In the genomic region with DNA sequence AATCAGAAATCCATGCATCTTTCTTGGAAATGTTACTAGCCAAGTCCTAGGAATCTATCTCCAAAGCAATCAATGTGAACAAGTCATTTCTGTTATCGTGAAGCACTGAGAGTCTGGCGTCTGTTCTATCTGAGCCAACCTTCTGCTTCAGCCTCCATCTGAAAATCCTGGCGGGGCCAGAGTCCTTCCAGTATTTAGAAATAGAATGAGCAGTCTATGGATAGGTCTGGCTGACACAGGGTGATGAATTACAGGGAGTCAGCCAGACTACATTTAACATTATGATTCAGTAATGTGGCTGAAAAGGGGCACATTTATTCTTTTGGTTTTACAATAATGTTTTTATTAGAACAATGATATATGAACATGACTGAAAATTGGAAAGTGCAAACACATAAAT, we compare ENCODE assay signal across 29 mouse cellular contexts. TPM values are rescaled to one million over a fixed set of nuclear protein-coding genes. Genes with fewer than 3 reads are reported as not detected.
DNase-seq lines count a peak whose midpoint lies in the region; ATAC-seq and TF ChIP-seq lines count a peak whose summit lies in the region.
"Had no signal": no experiment of that assay in that cellular context is flagged by ENCODE, and none has a peak within 500 bp of the region (broad histone marks: within the 10 kb centered on the region; RNA-seq: fewer than 3 reads in every experiment).

No protein-coding gene starts in this region.

- no peaks in the 10 kb centered on the region for H3K36me3 ChIP-seq in forebrain, postnatal 0 days (ENCODE audit: insufficient read depth)
- H3K36me3 ChIP-seq in forebrain, embryonic 10.5 days (replicated peaks), result no peaks in the 10 kb centered on the region
- no peaks in the 10 kb centered on the region for H3K36me3 ChIP-seq in hindbrain, postnatal 0 days (ENCODE audit: insufficient read depth, low read length)
- H3K36me3 ChIP-seq in kidney, embryonic 15.5 days, result no peaks in the 10 kb centered on the region
- H3K36me3 ChIP-seq: embryonic facial prominence, embryonic 10.5 days; embryonic facial prominence, embryonic 15.5 days; forebrain, embryonic 15.5 days; G1E; heart, embryonic 13.5 days; liver, embryonic 13.5 days; neural tube, embryonic 15.5 days had no signal

- no peaks in the 10 kb centered on the region for H3K27me3 ChIP-seq in forebrain, postnatal 0 days (ENCODE audit: insufficient read depth, low read length)
- no peaks in the 10 kb centered on the region for H3K27me3 ChIP-seq in forebrain, embryonic 10.5 days (ENCODE audit: poor library complexity, severe bottlenecking)
- no peaks in the 10 kb centered on the region for H3K27me3 ChIP-seq in hindbrain, postnatal 0 days (ENCODE audit: insufficient read depth, low read length)
- H3K27me3 ChIP-seq in kidney, embryonic 15.5 days, result no peaks in the 10 kb centered on the region
- H3K27me3 ChIP-seq: embryonic facial prominence, embryonic 15.5 days; forebrain, embryonic 15.5 days; heart, embryonic 13.5 days; liver, embryonic 13.5 days; neural tube, embryonic 15.5 days had no signal

- DNase-seq in adrenal gland, adult 2 months, result peak; percentile 51
- DNase-seq in adrenal gland, adult 18-20 months (ENCODE audit: low spot score in 2 of 2), result no peak
- DNase-seq in forebrain, postnatal 0 days, result peak; percentile 32
- no peak for DNase-seq in forebrain, embryonic 10.5 days (ENCODE audit: extremely low spot score, low spot score)
- DNase-seq in NIH3T3 (ENCODE audit: low read depth), result peak; percentile 81
- DNase-seq in fibroblast of lung, adult 2 months (ENCODE audit: low read depth), result peak; percentile 6
- DNase-seq in hindbrain, postnatal 0 days (ENCODE audit: low spot score), result no peak
- DNase-seq: cerebellum, adult 11 months; cerebellum, adult 9-11 months; heart, postnatal 10 days; kidney, adult 11 months; left cerebral cortex, postnatal 4 days; liver, embryonic 13.5 days; lung, adult 18-20 months; midbrain, embryonic 14.5 days; right cerebral cortex, postnatal 4 days; thymus, adult 2 months; thymus, postnatal 36 days had no signal

- H3K4me1 ChIP-seq in forebrain, postnatal 0 days (ENCODE audit: insufficient read depth), result no peaks in the 10 kb centered on the region
- H3K4me1 ChIP-seq in forebrain, embryonic 10.5 days, result no peaks in the 10 kb centered on the region
- H3K4me1 ChIP-seq in hindbrain, postnatal 0 days (ENCODE audit: insufficient read depth, low read length), result no peaks in the 10 kb centered on the region
- H3K4me1 ChIP-seq in kidney, embryonic 15.5 days, result no peaks in the 10 kb centered on the region
- H3K4me1 ChIP-seq: embryonic facial prominence, embryonic 10.5 days; embryonic facial prominence, embryonic 15.5 days; forebrain, embryonic 15.5 days; liver, embryonic 13.5 days; neural tube, embryonic 15.5 days had no signal

- no peaks in the 10 kb centered on the region for H3K9me3 ChIP-seq in forebrain, postnatal 0 days (ENCODE audit: low read length)
- H3K9me3 ChIP-seq in forebrain, embryonic 10.5 days, result no peaks in the 10 kb centered on the region
- H3K9me3 ChIP-seq in hindbrain, postnatal 0 days (ENCODE audit: low read length), result no peaks in the 10 kb centered on the region
- H3K9me3 ChIP-seq in kidney, embryonic 15.5 days (replicated peaks), result no peaks in the 10 kb centered on the region
- H3K9me3 ChIP-seq: embryonic facial prominence, embryonic 10.5 days; embryonic facial prominence, embryonic 15.5 days; forebrain, embryonic 15.5 days; G1E; heart, embryonic 13.5 days; liver, embryonic 13.5 days; neural tube, embryonic 15.5 days had no signal

- H3K4me3 ChIP-seq in forebrain, postnatal 0 days (ENCODE audit: low read depth, low read length), result no peak overlapping the region
- no peak overlapping the region for H3K4me3 ChIP-seq in forebrain, embryonic 10.5 days
- H3K4me3 ChIP-seq in hindbrain, postnatal 0 days (ENCODE audit: low read length), result no peak overlapping the region
- no peak overlapping the region for H3K4me3 ChIP-seq in kidney, embryonic 15.5 days (replicated peaks)
- H3K4me3 ChIP-seq: embryonic facial prominence, embryonic 10.5 days; embryonic facial prominence, embryonic 15.5 days; forebrain, embryonic 15.5 days; heart, embryonic 13.5 days; liver, embryonic 13.5 days; neural tube, embryonic 15.5 days had no signal

- peak; percentile 76 for ATAC-seq in forebrain, postnatal 0 days
- no peak for ATAC-seq in hindbrain, postnatal 0 days
- no peak for ATAC-seq in kidney, embryonic 15.5 days (replicated peaks; ENCODE audit: low FRiP score)
- ATAC-seq: forebrain, embryonic 15.5 days; inflammation-experienced regulatory T-cells, adult 6 months; lung, postnatal 0 days had no signal

- no peak overlapping the region for H3K9ac ChIP-seq in forebrain, postnatal 0 days
- H3K9ac ChIP-seq in hindbrain, postnatal 0 days (replicated peaks; ENCODE audit: low read length), result no peak overlapping the region
- H3K9ac ChIP-seq in kidney, embryonic 15.5 days, result no peak overlapping the region
- H3K9ac ChIP-seq: embryonic facial prominence, embryonic 15.5 days; forebrain, embryonic 15.5 days; heart, embryonic 13.5 days; hindbrain, embryonic 14.5 days; liver, embryonic 13.5 days; neural tube, embryonic 15.5 days had no signal

- no peak overlapping the region for H3K4me2 ChIP-seq in forebrain, postnatal 0 days (ENCODE audit: low read depth)
- H3K4me2 ChIP-seq in hindbrain, postnatal 0 days (ENCODE audit: low read depth, low read length), result no peak overlapping the region
- H3K4me2 ChIP-seq in kidney, embryonic 15.5 days, result no peak overlapping the region
- H3K4me2 ChIP-seq: embryonic facial prominence, embryonic 15.5 days; forebrain, embryonic 15.5 days; heart, embryonic 13.5 days; hindbrain, embryonic 14.5 days; liver, embryonic 13.5 days; neural tube, embryonic 15.5 days had no signal

- 64% methylated on average over 3 of the region's 3 CpGs for WGBS in forebrain, postnatal 0 days
- whole genome bisulfite sequencing in forebrain, embryonic 10.5 days, result 82% methylated on average over 3 of the region's 3 CpGs
- 66% methylated on average over 3 of the region's 3 CpGs for WGBS in hindbrain, postnatal 0 days
- WGBS in kidney, embryonic 15.5 days, result 50% methylated on average over 3 of the region's 3 CpGs

- no peak overlapping the region for H3K27ac ChIP-seq in forebrain, postnatal 0 days (ENCODE audit: low read depth, low read length)
- no peak overlapping the region for H3K27ac ChIP-seq in forebrain, embryonic 10.5 days
- no peak overlapping the region for H3K27ac ChIP-seq in hindbrain, postnatal 0 days
- no peak overlapping the region for H3K27ac ChIP-seq in kidney, embryonic 15.5 days
- H3K27ac ChIP-seq: embryonic facial prominence, embryonic 10.5 days; embryonic facial prominence, embryonic 15.5 days; forebrain, embryonic 15.5 days; heart, embryonic 13.5 days; hindbrain, embryonic 14.5 days; liver, embryonic 13.5 days; macrophage; neural tube, embryonic 15.5 days had no signal

- no peak for TF ChIP-seq CTCF in forebrain, postnatal 0 days (IDR thresholded peaks at IDR 0.05; ENCODE audit: low read depth)
- no peak for TF ChIP-seq CTCF in hindbrain, postnatal 0 days (IDR thresholded peaks at IDR 0.05; ENCODE audit: low read depth)

RNA-seq across cellular contexts. Expression of gene Sgms1, which starts 29.6 kb away (rescaled TPM):
- 10 to 100 TPM; 71.4 to 73.5 TPM for total RNA-seq in adrenal gland, adult 2 months (2021)
- 13.3 and 16.8 TPM in 2 replicates for polyA plus RNA-seq in adrenal gland, adult 2 months (2012; rRNA removed)
- total RNA-seq in adrenal gland, adult 18-20 months (2021), result 10 to 100 TPM; 65.1 to 85.4 TPM
- 24.3 and 27.2 TPM in 2 replicates for total RNA-seq in forebrain, postnatal 0 days (2014; rRNA removed)
- polyA plus RNA-seq in forebrain, postnatal 0 days (2015; fragmentation: Nextera tagmentation; extraction: Ambion mirVana), result 8.2 and 17.0 TPM in 2 replicates
- polyA plus RNA-seq in forebrain, embryonic 10.5 days (2016; fragmentation: Nextera tagmentation; extraction: Ambion mirVana), result 14.1 and 15.1 TPM in 2 replicates
- 30.9 and 32.5 TPM in 2 replicates for total RNA-seq in hindbrain, postnatal 0 days (2014; rRNA removed)
- polyA plus RNA-seq in hindbrain, postnatal 0 days (2015; fragmentation: Nextera tagmentation; extraction: Ambion mirVana), result 23.2 and 23.3 TPM in 2 replicates
- 52.6 and 57.0 TPM in 2 replicates for polyA plus RNA-seq in kidney, embryonic 15.5 days (2015; fragmentation: Nextera tagmentation; extraction: Ambion mirVana)

RNA-seq across cellular contexts. Expression of gene Rpl9-ps6, which starts 47.3 kb away (rescaled TPM):
- total RNA-seq in adrenal gland, adult 2 months (2021), result 10 to 100 TPM; 23.2 to 51.6 TPM
- polyA plus RNA-seq in adrenal gland, adult 2 months (2012; rRNA removed), result 0.38 and 0.55 TPM in 2 replicates
- 10 to 100 TPM; 57.3 to 98.9 TPM for total RNA-seq in adrenal gland, adult 18-20 months (2021)
- 94.9 and 106 TPM in 2 replicates for total RNA-seq in forebrain, postnatal 0 days (2014; rRNA removed)
- 54.1 and 69.9 TPM in 2 replicates for polyA plus RNA-seq in forebrain, postnatal 0 days (2015; fragmentation: Nextera tagmentation; extraction: Ambion mirVana)
- polyA plus RNA-seq in forebrain, embryonic 10.5 days (2016; fragmentation: Nextera tagmentation; extraction: Ambion mirVana), result 55.9 and 62.9 TPM in 2 replicates
- total RNA-seq in hindbrain, postnatal 0 days (2014; rRNA removed), result 27.9 and 35.0 TPM in 2 replicates
- 53.9 and 65.0 TPM in 2 replicates for polyA plus RNA-seq in hindbrain, postnatal 0 days (2015; fragmentation: Nextera tagmentation; extraction: Ambion mirVana)
- 103 and 128 TPM in 2 replicates for polyA plus RNA-seq in kidney, embryonic 15.5 days (2015; fragmentation: Nextera tagmentation; extraction: Ambion mirVana)

Comparison
In these comparisons a context has a peak if more than half of its experiments do, and no peak if none do; other contexts are left out.
1. DNase-seq: peak in adrenal gland, adult 2 months (single experiment), forebrain, postnatal 0 days (single experiment), NIH3T3 (single experiment) and fibroblast of lung, adult 2 months (single experiment); none in adrenal gland, adult 18-20 months (0 of 2), forebrain, embryonic 10.5 days (single experiment) and hindbrain, postnatal 0 days (single experiment).
2. RNA of gene Rpl9-ps6, which starts 47.3 kb away (polyA plus RNA-seq): 103 to 128 TPM in kidney, embryonic 15.5 days, 55.9 to 62.9 TPM in forebrain, embryonic 10.5 days, 54.1 to 69.9 TPM in forebrain, postnatal 0 days and 53.9 to 65.0 TPM in hindbrain, postnatal 0 days; 0.38 to 0.55 TPM in adrenal gland, adult 2 months; every median in the first group is over 10 times any median in the second.